Mouse (Mus musculus): ENCODE results near the gene Nmt1.

Nmt1 gene

GRCm38 (mm10) chr11:103006286-103007000 is 21.5 kb upstream of the Nmt1 start:
- DNase-seq, result no peak

GRCm38 (mm10) chr11:103007001-103007340 is 21.0 kb upstream of the Nmt1 start:
- no peak for DNase-seq

- no peak for DNase-seq
Observed at GRCm38 (mm10) chr11:103008558-103008957, 19.4 kb upstream of the Nmt1 start.

GRCm38 (mm10) chr11:103009208-103009607 is 18.8 kb upstream of the Nmt1 start:
- no peak for DNase-seq

GRCm38 (mm10) chr11:103010454-103011205 is 17.4 kb upstream of the Nmt1 start:
- DNase-seq, result no peak

GRCm38 (mm10) chr11:103011206-103011497 is 16.8 kb upstream of the Nmt1 start:
- DNase-seq, result no peak

- no peak for DNase-seq
Observed at GRCm38 (mm10) chr11:103015881-103016825, 11.8 kb upstream of the Nmt1 start.

GRCm38 (mm10) chr11:103016930-103017329 is 11.1 kb upstream of the Nmt1 start:
- peak; percentile 99 for DNase-seq

GRCm38 (mm10) chr11:103017661-103018060 is 10.3 kb upstream of the Nmt1 start:
- DNase-seq, result no peak

- no peak for DNase-seq
Observed at GRCm38 (mm10) chr11:103018860-103019259, 9.1 kb upstream of the Nmt1 start.

- DNase-seq, result no peak
Observed at GRCm38 (mm10) chr11:103019325-103019724, 8.7 kb upstream of the Nmt1 start.

- no peak for DNase-seq
Observed at GRCm38 (mm10) chr11:103020713-103021335, 7.2 kb upstream of the Nmt1 start.

GRCm38 (mm10) chr11:103023974-103024373 is 4.0 kb upstream of the Nmt1 start:
- no peak for DNase-seq

- DNase-seq, result no peak
Observed at GRCm38 (mm10) chr11:103026901-103027300, 1.1 kb upstream of the Nmt1 start.

- no peak for DNase-seq
Observed at GRCm38 (mm10) chr11:103027570-103028175, 317 bp upstream of the Nmt1 start.

- no peak for DNase-seq
Observed at GRCm38 (mm10) chr11:103033030-103033429, 5.0 kb downstream of the Nmt1 start.

- no peak for DNase-seq
Observed at GRCm38 (mm10) chr11:103035007-103035406, 7.0 kb downstream of the Nmt1 start.

- DNase-seq, result no peak
Observed at GRCm38 (mm10) chr11:103036881-103037465, 9.0 kb downstream of the Nmt1 start.

- no peak for DNase-seq
Observed at GRCm38 (mm10) chr11:103038037-103038436, 10.0 kb downstream of the Nmt1 start.

- no peak for DNase-seq
Observed at GRCm38 (mm10) chr11:103042828-103043227, 14.8 kb downstream of the Nmt1 start.

GRCm38 (mm10) chr11:103043982-103044381 is 16.0 kb downstream of the Nmt1 start:
- DNase-seq, result no peak

GRCm38 (mm10) chr11:103046286-103046685 is 18.3 kb downstream of the Nmt1 start:
- DNase-seq, result no peak
